Comparison of ENCODE assay signal across 16 mouse cellular contexts in the genomic region with DNA sequence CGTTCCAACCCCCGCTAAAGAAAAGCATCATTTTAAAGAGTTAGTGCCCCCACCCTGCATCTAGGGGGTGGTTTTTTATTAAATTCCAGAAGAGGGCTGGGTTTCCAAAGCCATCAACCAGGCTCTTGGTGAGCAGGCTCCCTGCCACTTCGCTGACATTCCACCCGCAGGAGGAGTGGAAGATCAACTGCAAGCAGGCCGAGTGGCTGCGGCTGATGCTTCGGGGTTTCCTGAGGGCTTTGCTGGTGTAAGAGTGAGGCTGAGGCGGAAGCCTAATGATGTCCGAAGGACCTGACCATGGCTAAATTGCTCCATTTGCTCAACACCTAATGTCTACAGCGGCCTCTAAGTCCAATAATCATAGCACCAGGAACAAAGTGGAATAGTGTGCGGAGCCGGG.
DNase-seq lines count a peak whose midpoint lies in the region; ATAC-seq and TF ChIP-seq lines count a peak whose summit lies in the region.
"Had no signal": no experiment of that assay in that cellular context is flagged by ENCODE, and none has a peak within 500 bp of the region (broad histone marks: within the 10 kb centered on the region; RNA-seq: fewer than 3 reads in every experiment).

No protein-coding gene starts in this region.

- ATAC-seq in lung, postnatal 0 days, result peak; percentile 56
- 0 out of 2 replicates have a peak, but pooled peaks have one; percentile 39 for ATAC-seq in embryonic facial prominence, embryonic 15.5 days (ENCODE audit: insufficient number of reproducible peaks, low FRiP score, low TSS enrichment, low read depth)
- no peak for ATAC-seq in granulocyte monocyte progenitor cell, adult 5-6 weeks (replicated peaks; ENCODE audit: poor library complexity, severe bottlenecking)
- no peak for ATAC-seq in liver, postnatal 0 days
- ATAC-seq: hindbrain, embryonic 16.5 days had no signal

- no peak for TF ChIP-seq EP300 in lung, postnatal 0 days (IDR thresholded peaks at IDR 0.05)
- no peak for TF ChIP-seq EP300 in liver, postnatal 0 days (IDR thresholded peaks at IDR 0.05; ENCODE audit: low read depth)

- WGBS in heart, embryonic 10.5 days, result 55% methylated on average over 12 of the region's 12 CpGs
- 56% methylated on average over 12 of the region's 12 CpGs for WGBS in lung, postnatal 0 days
- 33% methylated on average over 12 of the region's 12 CpGs for WGBS in embryonic facial prominence, embryonic 15.5 days
- whole genome bisulfite sequencing in liver, postnatal 0 days (ENCODE audit: insufficient replicate concordance), result 70% methylated on average over 12 of the region's 12 CpGs

- H3K36me3 ChIP-seq in heart, embryonic 10.5 days, result no peaks in the 10 kb centered on the region
- H3K36me3 ChIP-seq in lung, postnatal 0 days (ENCODE audit: insufficient read depth, low read length), result no peaks in the 10 kb centered on the region
- H3K36me3 ChIP-seq in embryonic facial prominence, embryonic 15.5 days, result no peaks in the 10 kb centered on the region
- no peaks in the 10 kb centered on the region for H3K36me3 ChIP-seq in liver, postnatal 0 days (replicated peaks; ENCODE audit: insufficient read depth, low read length)
- H3K36me3 ChIP-seq: stomach, embryonic 15.5 days had no signal

- H3K4me2 ChIP-seq in lung, postnatal 0 days (replicated peaks; ENCODE audit: low read depth, low read length), result no peak overlapping the region
- H3K4me2 ChIP-seq in embryonic facial prominence, embryonic 15.5 days (replicated peaks), result peak overlapping the region; percentile 43
- H3K4me2 ChIP-seq in liver, postnatal 0 days (ENCODE audit: low read depth, low read length), result no peak overlapping the region
- H3K4me2 ChIP-seq: stomach, embryonic 15.5 days had no signal

- no peak for DNase-seq in heart, embryonic 10.5 days (ENCODE audit: low spot score)
- no peak for DNase-seq in heart, postnatal 36 days
- DNase-seq in lung, postnatal 0 days (ENCODE audit: low spot score), result peak; percentile 22
- no peak for DNase-seq in lung, postnatal 36 days
- no peak for DNase-seq in liver, postnatal 0 days
- DNase-seq: B cell, adult 2 months; cerebellum, postnatal 25 days; heart, adult 11 months; heart, postnatal 10 days; midbrain, embryonic 14.5 days; thymus, postnatal 36 days had no signal

- no peaks in the 10 kb centered on the region for H3K27me3 ChIP-seq in heart, embryonic 10.5 days (ENCODE audit: insufficient read depth, poor library complexity, severe bottlenecking)
- no peaks in the 10 kb centered on the region for H3K27me3 ChIP-seq in lung, postnatal 0 days (replicated peaks; ENCODE audit: insufficient read depth, low read length)
- H3K27me3 ChIP-seq in embryonic facial prominence, embryonic 15.5 days, result no peaks in the 10 kb centered on the region
- H3K27me3 ChIP-seq in liver, postnatal 0 days (ENCODE audit: insufficient read depth, low read length), result no peaks in the 10 kb centered on the region
- H3K27me3 ChIP-seq: stomach, embryonic 15.5 days had no signal

- H3K27ac ChIP-seq in heart, embryonic 10.5 days, result peak overlapping the region; percentile 59; the same call in 1 of the 2 replicates
- no peak overlapping the region for H3K27ac ChIP-seq in lung, postnatal 0 days (ENCODE audit: low read length)
- peak overlapping the region; percentile 61 for H3K27ac ChIP-seq in embryonic facial prominence, embryonic 15.5 days (replicated peaks)
- no peak overlapping the region for H3K27ac ChIP-seq in liver, postnatal 0 days (ENCODE audit: low read depth)
- H3K27ac ChIP-seq: macrophage; stomach, embryonic 15.5 days had no signal

- TF ChIP-seq CTCF in lung, postnatal 0 days (IDR thresholded peaks at IDR 0.05), result no peak
- no peak for TF ChIP-seq CTCF in liver, postnatal 0 days (IDR thresholded peaks at IDR 0.05; ENCODE audit: low read depth)

- no peak overlapping the region for H3K4me3 ChIP-seq in heart, embryonic 10.5 days
- H3K4me3 ChIP-seq in lung, postnatal 0 days (ENCODE audit: low read depth, low read length), result no peak overlapping the region
- H3K4me3 ChIP-seq in embryonic facial prominence, embryonic 15.5 days (replicated peaks), result peak overlapping the region; percentile 31
- H3K4me3 ChIP-seq in liver, postnatal 0 days (ENCODE audit: low read depth, low read length), result no peak overlapping the region
- H3K4me3 ChIP-seq: stomach, embryonic 15.5 days had no signal

- H3K9ac ChIP-seq in lung, postnatal 0 days (replicated peaks; ENCODE audit: low read depth), result no peak overlapping the region
- no peak overlapping the region for H3K9ac ChIP-seq in embryonic facial prominence, embryonic 15.5 days
- no peak overlapping the region for H3K9ac ChIP-seq in liver, postnatal 0 days (replicated peaks)
- H3K9ac ChIP-seq: stomach, embryonic 15.5 days had no signal

- intact Hi-C loops in heart, postnatal 36 days (cut with DNase I), result no loop called here

- peaks cover 11% of the 10 kb centered on the region; the same call in 1 of the 2 replicates for H3K4me1 ChIP-seq in heart, embryonic 10.5 days
- H3K4me1 ChIP-seq in lung, postnatal 0 days (ENCODE audit: insufficient read depth, low read depth, low read length), result no peaks in the 10 kb centered on the region
- H3K4me1 ChIP-seq in embryonic facial prominence, embryonic 15.5 days, result peaks cover 18% of the 10 kb centered on the region
- H3K4me1 ChIP-seq in liver, postnatal 0 days (ENCODE audit: insufficient read depth), result no peaks in the 10 kb centered on the region
- H3K4me1 ChIP-seq: stomach, embryonic 15.5 days had no signal

- H3K9me3 ChIP-seq in heart, embryonic 10.5 days, result 0 out of 2 replicates have a peak, but pooled peaks cover 2% of the 10 kb centered on the region
- no peaks in the 10 kb centered on the region for H3K9me3 ChIP-seq in lung, postnatal 0 days (ENCODE audit: low read length)
- no peaks in the 10 kb centered on the region for H3K9me3 ChIP-seq in embryonic facial prominence, embryonic 15.5 days (replicated peaks)
- H3K9me3 ChIP-seq in liver, postnatal 0 days (ENCODE audit: low read length), result no peaks in the 10 kb centered on the region
- H3K9me3 ChIP-seq: stomach, embryonic 15.5 days had no signal

Comparison
In these comparisons a context has a peak if more than half of its experiments do, and no peak if none do; other contexts are left out.
1. H3K27ac ChIP-seq: peak in heart, embryonic 10.5 days (single experiment) and embryonic facial prominence, embryonic 15.5 days (single experiment); none in lung, postnatal 0 days (single experiment) and liver, postnatal 0 days (single experiment).
2. ATAC-seq: peak in lung, postnatal 0 days (single experiment) and embryonic facial prominence, embryonic 15.5 days (single experiment); none in granulocyte monocyte progenitor cell, adult 5-6 weeks (single experiment) and liver, postnatal 0 days (single experiment).